Mouse (Mus musculus) midbrain, embryonic 13.5 days (tissue): ENCODE results near the gene Apold1. TPM values are rescaled to one million over a fixed set of nuclear protein-coding genes. Genes with fewer than 3 reads are reported as not detected.
A peak's percentile ranks its signal among the peaks of the same experiment; 100 is the strongest.

Experiments used
- ATAC-seq: fragments of 200-750 bp; cut with Nextera tagmentation; 2 replicates; pipeline ENCODE4 v1.8.0; 2017; ENCODE audit warnings: mild to moderate bottlenecking, moderate TSS enrichment, moderate library complexity
- H3K27ac ChIP-seq: fragments of 300-500 bp; sonication (generic); 2 replicates; pipeline ENCODE4 v1.5.1; 2015; ENCODE audit warnings: inconsistent platforms, mild to moderate bottlenecking, moderate library complexity
- H3K27me3 ChIP-seq: fragments of 300-500 bp; sonication (generic); 2 replicates; pipeline ENCODE4 v1.6.1; 2015; ENCODE audit warnings: mild to moderate bottlenecking, inconsistent platforms
- H3K36me3 ChIP-seq: fragments of 300-500 bp; sonication (generic); 2 replicates; pipeline ENCODE4 v1.6.1; 2015; ENCODE audit warnings: mild to moderate bottlenecking, inconsistent platforms
- H3K4me1 ChIP-seq: fragments of 300-500 bp; sonication (generic); replicated peaks from 2 replicates; pipeline ENCODE4 v1.6.1; 2015; ENCODE audit warnings: inconsistent platforms
- H3K4me2 ChIP-seq: fragments of 300-500 bp; sonication (generic); replicated peaks from 2 replicates; pipeline ENCODE4 v1.6.1; 2015; ENCODE audit warnings: moderate library complexity, mild to moderate bottlenecking, inconsistent platforms
- H3K4me3 ChIP-seq: fragments of 300-500 bp; sonication (generic); replicated peaks from 2 replicates; pipeline ENCODE4 v1.5.1; 2015; ENCODE audit warnings: mild to moderate bottlenecking, inconsistent platforms
- H3K9ac ChIP-seq: fragments of 300-500 bp; sonication (generic); replicated peaks from 2 replicates; pipeline ENCODE4 v1.6.1; 2015; ENCODE audit warnings: mild to moderate bottlenecking, inconsistent platforms
- H3K9me3 ChIP-seq: fragments of 300-500 bp; sonication (generic); 2 replicates; pipeline ENCODE4 v1.6.1; 2016; ENCODE audit warnings: mild to moderate bottlenecking, inconsistent platforms
- WGBS: fragments of 180-500 bp; shearing (Covaris S2); methylation state at CpG from one replicate; pipeline ENCODE4 v1.1.7; 2015; 5-methylcytosine and 5-hydroxymethylcytosine counted together
- polyA plus RNA-seq: library from polyadenylated mRNA; unstranded; fragments of >200 nt; fragmentation: Nextera tagmentation; extraction: Ambion mirVana; gene quantifications from 2 replicates; pipeline ENCODE4 v1.2.1, GENCODE M21; 2015

Apold1 gene
- polyA plus RNA-seq, 1 experiment from 2014 or later, result 3.7 TPM

DNA sequence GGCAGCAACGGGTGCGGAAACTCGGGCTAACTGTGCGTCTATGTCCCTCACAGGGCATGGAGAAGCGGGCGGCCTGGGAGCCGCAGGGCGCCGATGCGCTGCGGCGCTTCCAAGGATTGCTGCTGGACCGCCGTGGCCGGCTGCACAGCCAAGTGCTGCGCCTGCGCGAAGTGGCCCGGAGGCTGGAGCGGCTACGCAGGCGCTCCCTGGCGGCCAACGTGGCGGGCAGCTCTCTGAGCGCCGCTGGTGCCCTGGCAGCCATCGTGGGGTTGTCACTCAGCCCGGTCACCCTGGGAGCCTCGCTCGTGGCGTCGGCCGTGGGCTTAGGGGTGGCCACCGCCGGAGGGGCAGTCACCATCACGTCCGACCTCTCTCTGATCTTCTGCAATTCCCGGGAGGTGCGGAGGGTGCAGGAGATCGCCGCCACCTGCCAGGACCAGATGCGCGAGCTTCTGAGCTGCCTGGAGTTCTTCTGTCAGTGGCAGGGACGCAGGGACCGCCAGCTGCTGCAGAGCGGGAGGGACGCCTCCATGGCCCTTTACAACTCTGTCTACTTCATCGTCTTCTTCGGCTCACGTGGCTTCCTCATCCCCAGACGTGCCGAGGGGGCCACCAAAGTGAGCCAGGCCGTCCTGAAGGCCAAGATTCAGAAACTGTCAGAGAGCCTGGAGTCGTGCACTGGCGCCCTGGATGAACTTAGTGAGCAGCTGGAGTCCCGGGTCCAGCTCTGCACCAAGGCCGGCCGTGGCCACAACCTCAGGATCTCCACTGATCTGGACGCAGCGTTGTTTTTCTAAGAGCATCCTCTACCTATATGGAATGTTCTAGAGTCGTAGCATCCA lies 2.2 kb downstream of the Apold1 start:
- peak overlapping the region; percentile 57 for H3K4me3 ChIP-seq
- peak overlapping the region; percentile 74 for H3K4me2 ChIP-seq
- no peaks in the 10 kb centered on the region for H3K36me3 ChIP-seq
- peak; percentile 92 for ATAC-seq
- H3K9ac ChIP-seq, result peak overlapping the region; percentile 80
- H3K9me3 ChIP-seq, result no peaks in the 10 kb centered on the region
- peak overlapping the region; percentile 68 for H3K27ac ChIP-seq
- WGBS, result 2% methylated on average over 62 of the region's 62 CpGs
- H3K4me1 ChIP-seq, result peaks cover 26% of the 10 kb centered on the region
- 0 out of 2 replicates have a peak, but pooled peaks cover 6% of the 10 kb centered on the region for H3K27me3 ChIP-seq

DNA sequence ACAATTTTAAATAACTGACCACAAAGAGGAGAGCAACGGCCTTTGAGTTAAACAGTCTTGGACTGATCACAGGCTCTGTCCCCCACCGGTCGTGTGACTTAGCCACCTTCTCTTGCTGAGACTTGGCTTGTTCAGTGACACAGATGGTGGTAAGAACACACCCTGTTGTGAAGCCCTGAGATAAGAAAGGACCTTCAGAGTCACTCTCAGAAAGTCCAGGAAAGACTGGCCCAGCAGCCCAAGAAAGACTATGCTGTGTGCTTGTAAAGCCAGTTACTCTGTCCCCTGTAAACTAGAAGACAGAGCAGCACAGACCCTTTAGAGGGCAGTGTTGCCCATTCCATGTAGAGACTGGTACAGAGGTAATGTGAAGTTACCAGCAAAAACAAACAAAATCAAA lies 3.2 kb downstream of the Apold1 start:
- Histone ChIP-seq H3K9me3 (no peaks in the 10 kb centered on the region), H3K27ac (no peak overlapping the region), H3K4me1 (peaks cover 26% of the 10 kb centered on the region), H3K27me3 (0 out of 2 replicates have a peak, but pooled peaks cover 6% of the 10 kb centered on the region), H3K9ac (no peak overlapping the region), H3K4me3 (no peak overlapping the region), H3K4me2 (no peak overlapping the region; the same call in 1 of the 2 replicates), H3K36me3 (no peaks in the 10 kb centered on the region)
- WGBS, result 53% methylated on average over 3 of the region's 3 CpGs
- ATAC-seq, result no peak

DNA sequence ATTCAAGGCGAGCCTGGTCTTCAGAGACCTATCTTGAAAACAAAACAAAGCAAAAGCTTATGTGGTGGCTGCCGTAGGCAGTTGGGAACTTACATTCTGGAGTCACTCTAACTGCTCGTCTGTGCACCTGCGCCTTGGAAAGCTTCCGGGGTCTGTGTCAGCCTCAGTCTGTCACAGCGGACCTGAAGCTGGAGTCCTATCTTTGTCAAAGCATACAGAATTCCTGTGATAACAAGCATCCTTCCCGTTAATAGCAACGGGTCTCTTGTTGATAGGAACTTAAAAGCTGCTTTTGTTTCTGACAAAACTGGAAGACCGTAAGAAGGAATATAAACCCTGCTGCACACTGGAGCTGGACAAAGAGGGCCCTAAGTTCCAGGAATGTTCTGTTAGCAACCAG lies 6.9 kb downstream of the Apold1 start:
- Histone ChIP-seq H3K9ac (no peak overlapping the region), H3K4me3 (no peak overlapping the region), H3K4me2 (no peak overlapping the region), H3K4me1 (peaks cover 10% of the 10 kb centered on the region), H3K9me3 (no peaks in the 10 kb centered on the region), H3K27me3 (no peaks in the 10 kb centered on the region), H3K27ac (no peak overlapping the region), H3K36me3 (no peaks in the 10 kb centered on the region)
- no peak for ATAC-seq
- whole genome bisulfite sequencing, result 83% methylated on average over 9 of the region's 9 CpGs

DNA sequence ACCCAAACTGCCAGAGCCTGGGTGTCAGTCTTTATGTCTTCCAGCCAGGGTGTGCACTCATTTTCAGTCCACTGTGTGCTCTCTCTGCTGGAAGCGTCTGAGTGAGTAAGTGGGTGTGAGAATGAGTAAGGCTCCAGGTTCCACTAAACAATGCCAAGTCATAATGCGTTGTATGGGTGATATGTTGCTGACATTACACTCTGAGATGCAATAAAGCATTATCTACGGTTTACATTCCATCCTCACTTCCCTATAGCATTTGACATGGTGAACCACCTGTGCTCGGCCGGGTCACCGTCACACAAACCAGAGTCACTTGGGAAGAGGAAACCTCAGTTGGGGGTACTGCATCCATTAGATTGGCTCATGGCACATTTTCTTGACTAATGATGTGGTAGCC lies 9.2 kb downstream of the Apold1 start:
- H3K9me3 ChIP-seq, result no peaks in the 10 kb centered on the region
- H3K4me3 ChIP-seq, result no peak overlapping the region
- H3K27me3 ChIP-seq, result no peaks in the 10 kb centered on the region
- H3K36me3 ChIP-seq, result no peaks in the 10 kb centered on the region
- H3K4me2 ChIP-seq, result no peak overlapping the region
- H3K9ac ChIP-seq, result no peak overlapping the region
- no peak for ATAC-seq
- WGBS, result 91% methylated on average over 6 of the region's 6 CpGs
- no peaks in the 10 kb centered on the region for H3K4me1 ChIP-seq
- no peak overlapping the region for H3K27ac ChIP-seq

DNA sequence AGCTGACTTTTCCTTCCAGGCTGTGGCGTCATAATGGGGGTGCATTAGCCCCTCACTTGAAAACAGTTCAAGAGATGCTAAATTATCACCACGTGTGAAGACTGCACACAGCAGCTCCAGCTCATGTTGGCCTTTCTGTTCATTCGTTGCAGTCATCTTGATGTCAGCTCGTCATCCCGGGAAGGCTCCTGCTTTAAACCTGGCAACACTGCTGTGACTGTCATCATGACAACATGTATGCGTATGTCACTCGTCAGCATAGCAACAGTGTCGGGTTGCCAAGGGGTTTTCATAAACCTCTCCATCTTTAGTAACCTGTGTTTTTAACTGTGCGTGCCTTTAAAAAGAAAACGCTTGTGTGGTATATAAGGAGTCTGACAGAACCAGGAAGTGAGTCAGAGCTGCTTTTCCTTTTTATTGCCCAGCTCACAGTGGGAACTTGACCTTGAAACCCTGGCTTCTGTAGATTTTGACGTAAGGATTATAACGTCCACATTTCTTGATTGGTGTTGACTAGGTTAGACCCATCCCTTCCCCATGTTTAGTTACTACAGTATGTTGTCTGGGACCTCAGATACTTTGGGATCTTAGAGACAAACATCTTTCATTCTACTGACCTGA lies 12.6 kb downstream of the Apold1 start:
- no peaks in the 10 kb centered on the region for H3K4me1 ChIP-seq
- no peak overlapping the region for H3K27ac ChIP-seq
- no peak overlapping the region for H3K9ac ChIP-seq
- 80% methylated on average over 12 of the region's 12 CpGs for WGBS
- H3K9me3 ChIP-seq, result no peaks in the 10 kb centered on the region
- no peak overlapping the region for H3K4me2 ChIP-seq
- ATAC-seq, result no peak
- H3K36me3 ChIP-seq, result no peaks in the 10 kb centered on the region
- no peaks in the 10 kb centered on the region for H3K27me3 ChIP-seq
- no peak overlapping the region for H3K4me3 ChIP-seq

DNA sequence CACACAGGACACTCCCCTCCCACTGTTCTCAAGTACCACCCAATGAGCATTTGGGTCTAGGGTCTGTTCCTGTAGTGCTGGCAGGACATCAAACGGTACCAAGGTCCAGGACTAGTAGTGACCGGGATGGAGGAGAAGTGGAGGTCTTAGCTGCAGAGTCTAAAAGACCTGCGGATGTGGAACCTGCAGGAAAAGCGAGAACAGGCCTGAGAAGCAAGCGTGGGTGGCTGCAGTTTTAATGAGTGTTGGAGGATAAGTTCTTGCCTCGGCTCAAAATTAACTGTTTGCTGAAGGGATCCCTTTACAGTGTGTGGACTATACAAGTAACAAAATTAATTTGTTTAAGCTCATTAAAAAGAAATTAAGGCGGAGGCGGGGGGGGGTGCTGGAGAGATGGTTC lies 13.5 kb downstream of the Apold1 start:
- Histone ChIP-seq H3K4me2 (no peak overlapping the region), H3K36me3 (no peaks in the 10 kb centered on the region), H3K4me1 (no peaks in the 10 kb centered on the region), H3K9me3 (no peaks in the 10 kb centered on the region), H3K4me3 (no peak overlapping the region), H3K27ac (no peak overlapping the region), H3K27me3 (no peaks in the 10 kb centered on the region), H3K9ac (no peak overlapping the region)
- no peak for ATAC-seq
- 89% methylated on average over 8 of the region's 8 CpGs for WGBS

DNA sequence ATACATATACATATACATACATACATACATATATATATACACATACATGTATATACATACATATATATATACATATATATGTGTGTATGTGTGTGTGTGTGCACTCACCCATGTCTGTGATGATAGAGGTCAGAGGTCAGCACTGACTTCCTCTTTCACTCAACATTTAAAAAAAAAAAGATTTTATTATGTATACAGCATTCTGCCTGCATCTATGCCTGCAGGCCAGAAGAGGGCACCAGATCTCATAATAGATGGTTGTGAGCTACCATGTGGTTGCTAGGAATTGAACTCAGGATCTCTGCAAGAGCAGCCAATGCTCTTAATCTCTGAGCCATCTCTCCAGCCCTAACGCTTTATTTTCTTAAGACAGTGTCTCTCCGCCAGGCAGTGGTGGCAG lies 15.4 kb downstream of the Apold1 start:
- no peak overlapping the region for H3K4me2 ChIP-seq
- 70% methylated on average over 2 of the region's 2 CpGs for WGBS
- no peaks in the 10 kb centered on the region for H3K4me1 ChIP-seq
- H3K9me3 ChIP-seq, result no peaks in the 10 kb centered on the region
- H3K36me3 ChIP-seq, result no peaks in the 10 kb centered on the region
- H3K27me3 ChIP-seq, result no peaks in the 10 kb centered on the region
- no peak overlapping the region for H3K9ac ChIP-seq
- H3K4me3 ChIP-seq, result no peak overlapping the region
- ATAC-seq, result no peak
- H3K27ac ChIP-seq, result no peak overlapping the region

DNA sequence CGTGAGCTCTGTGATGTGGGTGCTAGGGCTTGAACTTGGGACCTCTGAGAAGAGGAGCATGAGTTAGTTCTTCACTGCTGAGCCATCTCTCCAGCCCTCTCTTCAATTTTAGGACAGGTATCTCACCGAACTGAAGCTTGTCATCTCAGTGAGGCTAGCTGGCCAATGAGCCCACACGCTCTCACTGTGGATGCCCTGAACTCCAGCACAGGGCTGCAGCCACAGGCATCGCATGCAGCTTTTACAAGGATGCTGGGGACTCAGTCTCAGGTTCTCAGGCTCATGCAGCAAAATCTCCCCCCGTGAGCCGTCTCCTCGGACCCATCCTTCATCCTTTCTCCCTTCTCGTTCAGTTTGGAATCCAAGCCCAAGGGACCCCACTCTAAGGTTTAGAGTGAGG lies 16.6 kb downstream of the Apold1 start:
- Histone ChIP-seq H3K4me1 (no peaks in the 10 kb centered on the region), H3K4me2 (no peak overlapping the region), H3K27ac (no peak overlapping the region), H3K9ac (no peak overlapping the region), H3K27me3 (no peaks in the 10 kb centered on the region), H3K4me3 (no peak overlapping the region), H3K36me3 (no peaks in the 10 kb centered on the region), H3K9me3 (no peaks in the 10 kb centered on the region)
- WGBS, result 93% methylated on average over 8 of the region's 8 CpGs
- ATAC-seq, result no peak

DNA sequence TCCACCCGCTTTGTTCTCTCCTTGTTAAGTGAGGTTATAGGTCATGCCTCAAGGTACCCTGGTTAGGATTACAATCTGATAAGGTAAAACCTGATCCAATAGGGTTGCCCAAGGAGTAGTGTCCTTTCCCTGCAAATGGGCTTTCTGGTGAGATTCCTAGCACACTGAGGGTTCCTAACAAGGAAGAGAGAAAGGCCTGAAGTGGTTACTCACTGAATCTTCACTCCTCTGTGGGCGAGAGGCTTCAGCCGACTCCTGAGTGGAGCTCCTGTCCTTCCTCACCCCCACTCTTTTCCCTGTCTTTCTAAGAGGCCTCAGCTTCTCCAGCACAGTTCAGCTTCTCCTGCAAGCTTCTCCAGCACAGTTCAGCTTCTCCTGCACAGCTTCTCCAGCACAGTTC lies 17.3 kb downstream of the Apold1 start:
- no peak for ATAC-seq
- H3K27ac ChIP-seq, result no peak overlapping the region
- H3K36me3 ChIP-seq, result no peaks in the 10 kb centered on the region
- no peak overlapping the region for H3K4me2 ChIP-seq
- 85% methylated on average over 3 of the region's 3 CpGs for WGBS
- H3K9me3 ChIP-seq, result no peaks in the 10 kb centered on the region
- H3K4me3 ChIP-seq, result no peak overlapping the region
- no peak overlapping the region for H3K9ac ChIP-seq
- no peaks in the 10 kb centered on the region for H3K4me1 ChIP-seq
- no peaks in the 10 kb centered on the region for H3K27me3 ChIP-seq

DNA sequence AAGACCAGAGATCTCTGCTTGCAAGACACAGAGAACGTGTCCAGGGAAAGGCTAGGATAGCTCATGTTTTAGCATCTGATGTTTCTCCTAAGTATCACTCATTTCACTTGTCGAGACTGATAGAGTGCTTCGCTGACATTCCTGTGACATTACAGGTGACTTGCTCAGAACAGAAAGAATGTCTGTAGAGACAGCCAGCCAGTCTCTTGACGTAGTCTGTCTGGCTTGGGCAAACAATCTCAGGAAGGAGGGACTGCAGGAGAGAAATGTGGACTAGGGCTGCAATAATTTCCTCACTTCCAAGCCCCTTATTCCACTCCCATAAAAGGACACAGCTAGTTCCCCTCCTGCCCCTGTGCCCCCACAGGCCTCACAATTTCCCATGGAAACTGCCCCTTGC lies 18.8 kb downstream of the Apold1 start:
- Histone ChIP-seq H3K4me1 (no peaks in the 10 kb centered on the region), H3K27me3 (no peaks in the 10 kb centered on the region), H3K36me3 (no peaks in the 10 kb centered on the region), H3K9me3 (no peaks in the 10 kb centered on the region), H3K27ac (no peak overlapping the region), H3K4me3 (no peak overlapping the region), H3K9ac (no peak overlapping the region), H3K4me2 (no peak overlapping the region)
- ATAC-seq, result no peak
- WGBS, result 79% methylated on average over 4 of the region's 4 CpGs

DNA sequence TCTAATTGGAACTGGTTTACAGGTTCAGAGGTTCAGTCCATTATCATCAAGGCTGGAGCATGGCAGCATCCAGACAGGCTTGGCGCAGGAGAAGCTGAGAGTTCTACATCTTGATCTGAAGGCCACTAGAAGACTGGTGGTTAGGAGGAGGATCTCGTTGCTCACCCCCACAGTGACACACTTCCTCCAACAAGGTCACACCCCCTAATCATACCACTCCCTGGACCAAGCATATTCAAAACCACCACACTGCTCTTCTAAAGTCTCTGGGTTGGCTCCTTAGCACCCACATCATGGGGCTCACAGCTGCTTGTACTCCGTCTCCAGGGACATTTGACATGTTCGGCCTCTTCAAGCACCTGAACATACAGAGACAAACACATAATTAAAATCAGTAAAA lies 20.5 kb downstream of the Apold1 start:
- Histone ChIP-seq H3K9me3 (no peaks in the 10 kb centered on the region), H3K4me1 (no peaks in the 10 kb centered on the region), H3K36me3 (no peaks in the 10 kb centered on the region), H3K9ac (no peak overlapping the region), H3K27ac (no peak overlapping the region), H3K27me3 (no peaks in the 10 kb centered on the region), H3K4me3 (no peak overlapping the region), H3K4me2 (no peak overlapping the region)
- ATAC-seq, result no peak
- 92% methylated on average over 4 of the region's 4 CpGs for WGBS

DNA sequence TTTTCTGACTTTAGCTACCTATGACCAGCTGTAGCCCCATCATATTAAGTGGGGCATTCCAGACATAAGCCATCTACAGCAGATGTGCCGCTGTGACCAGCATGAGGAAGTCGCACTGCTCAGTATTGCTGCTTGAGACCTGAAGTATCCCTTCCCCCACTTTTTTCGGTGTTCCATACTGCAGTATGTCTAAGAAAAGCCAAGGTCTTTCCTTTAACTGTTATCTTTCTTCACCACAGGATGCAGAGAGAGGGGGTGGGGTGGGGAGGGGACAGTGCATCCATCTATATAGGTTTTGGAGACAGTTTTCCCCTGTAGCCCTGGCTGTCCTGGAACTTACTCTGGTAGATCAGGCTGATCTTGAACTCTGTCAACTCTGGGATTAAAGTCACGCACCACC lies 24.9 kb downstream of the Apold1 start:
- H3K9ac ChIP-seq, result no peak overlapping the region
- no peak overlapping the region for H3K4me3 ChIP-seq
- H3K36me3 ChIP-seq, result no peaks in the 10 kb centered on the region
- no peak for ATAC-seq
- no peaks in the 10 kb centered on the region for H3K27me3 ChIP-seq
- H3K27ac ChIP-seq, result no peak overlapping the region
- WGBS, result 92% methylated on average over 4 of the region's 4 CpGs
- no peak overlapping the region for H3K4me2 ChIP-seq
- no peaks in the 10 kb centered on the region for H3K4me1 ChIP-seq
- no peaks in the 10 kb centered on the region for H3K9me3 ChIP-seq
